Mouse (Mus musculus) adrenal gland (tissue): ENCODE measurements around the gene Rhox4a2.
"Not testable (repeated sequence)": the region's sequence is repeated elsewhere in the genome, so short reads cannot be mapped to it uniquely, and the experiment has no call there.

Experiments used
- intact Hi-C: fragments of 180-260 bp; cut with DNase I; formaldehyde crosslinking; loops from one replicate; pipeline ENCODE4 v1.15.1; 2025
- long read RNA-seq, 2 experiments: library from polyadenylated mRNA; unstranded; transcript quantifications; one replicate each; pipeline ENCODE4 v2.0.0; 2020; ENCODE audit warnings: borderline replicate concordance in 1 of 2; ENCODE audit not compliant: insufficient replicate concordance in 1 of 2

Gene Rhox4a2
- long read RNA-seq, experiment 1: 0 reads
- long read RNA-seq, experiment 2: 0 reads

GRCm38 (mm10) chrX:37390548-37390947 is at the start of gene Rhox4a2:
Rhox4a2 (plus strand) TSS chrX:37390848.
- intact Hi-C loops: not testable (repeated sequence)

DNA sequence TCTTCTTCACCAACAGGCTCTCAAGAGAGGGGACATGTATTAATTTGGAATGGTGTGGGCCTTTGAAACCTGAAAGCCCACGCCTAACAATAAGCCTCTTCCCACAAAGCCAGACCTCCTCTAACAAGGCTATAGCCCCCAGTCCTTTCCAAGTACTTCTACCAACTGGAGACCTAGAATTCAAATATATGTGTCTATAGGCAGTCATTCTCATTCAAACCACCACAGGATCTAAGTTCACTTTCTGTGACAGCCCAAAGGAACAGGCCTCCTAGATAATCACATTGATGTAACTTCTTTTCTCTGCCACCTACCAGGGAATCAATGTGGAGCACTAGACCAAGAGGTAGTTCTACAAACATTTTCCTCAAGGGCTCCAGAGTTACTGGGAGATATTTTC is 10.9 kb upstream of the Rhox4a2 start, which contains the start of gene Rhox3a2:
Gene Rhox3a2 (plus strand): TSS at position 301 of the 400 bp plus-strand sequence.
- intact Hi-C loops: not testable (repeated sequence)

DNA sequence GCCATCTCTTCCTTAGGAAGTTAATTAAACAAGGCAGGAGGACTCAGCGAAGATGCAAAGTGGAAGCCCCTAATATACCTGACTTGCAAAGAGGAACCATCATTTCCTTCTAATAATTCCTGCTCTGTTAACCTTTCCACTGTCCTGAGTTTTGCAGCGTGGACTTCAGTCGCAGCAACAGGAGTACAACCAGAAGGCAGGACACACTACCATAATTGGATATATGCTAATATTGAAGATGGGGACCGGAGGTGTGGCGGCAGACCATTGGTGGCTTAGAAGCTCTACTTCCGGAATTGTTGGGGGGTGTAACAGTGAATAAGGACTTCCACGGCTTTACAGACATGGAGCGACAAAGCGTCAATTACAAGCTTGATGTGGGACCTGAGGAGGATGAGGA is 21.1 kb downstream of the Rhox4a2 start, which contains the start of gene Rhox2b:
Gene Rhox2b (plus strand): TSS at position 301 of the 400 bp plus-strand sequence.
- intact Hi-C loops: not testable (repeated sequence)

DNA sequence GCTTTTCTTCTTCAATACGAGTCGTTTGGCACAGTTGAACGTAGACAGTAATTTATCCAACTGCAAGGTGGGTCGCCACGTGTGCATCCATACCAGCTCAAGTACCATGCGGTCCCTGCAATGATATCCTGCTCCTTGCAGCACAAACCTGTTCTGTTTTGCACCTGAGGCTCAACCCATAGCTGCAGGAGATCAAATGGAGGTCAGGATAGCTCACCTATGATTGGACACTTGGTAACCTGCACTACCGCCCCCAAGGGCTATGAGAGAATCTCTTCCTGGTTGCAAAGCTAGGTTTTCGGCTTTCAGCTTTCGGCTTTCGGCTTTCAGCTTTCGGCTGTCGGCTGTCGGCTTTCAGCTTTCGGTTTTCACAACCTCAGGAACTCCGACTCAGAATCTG is 41.5 kb downstream of the Rhox4a2 start, which contains the start of gene Rhox4b:
Gene Rhox4b (plus strand): TSS at position 301 of the 400 bp plus-strand sequence.
- intact Hi-C loops: not testable (repeated sequence)
